Mouse (Mus musculus) A20 (cell line): ENCODE results near the gene Pcgf1.

ENCODE experiments used
- DNase-seq: peaks from one replicate; pipeline ENCODE4 v3.0.0-alpha.2; 2011; ENCODE audit warnings: low read depth, low spot score

Gene Pcgf1

GRCm38 (mm10) chr6:83077630-83078323 is at the start of gene Pcgf1:
Gene Pcgf1, plus strand, starts transcription at chr6:83077869.
- DNase-seq: peak; percentile 32

- no peak for DNase-seq
Measured at GRCm38 (mm10) chr6:83029777-83030176, 47.9 kb upstream of the Pcgf1 start.

GRCm38 (mm10) chr6:83031111-83031510 is 46.6 kb upstream of the Pcgf1 start:
- no peak for DNase-seq

GRCm38 (mm10) chr6:83031921-83032590 is 45.6 kb upstream of the Pcgf1 start:
- no peak for DNase-seq

- peak; percentile 65 for DNase-seq
Measured at GRCm38 (mm10) chr6:83032769-83033191, 44.9 kb upstream of the Pcgf1 start.

- DNase-seq: peak; percentile 75
Measured at GRCm38 (mm10) chr6:83033249-83034185, 44.2 kb upstream of the Pcgf1 start, which contains the start of the genes Dok1 and Loxl3. Gene Dok1, minus strand, starts transcription at chr6:83033471. Gene Loxl3, plus strand, starts transcription at chr6:83034173.

- DNase-seq: no peak
Measured at GRCm38 (mm10) chr6:83034463-83035055, 43.1 kb upstream of the Pcgf1 start.

GRCm38 (mm10) chr6:83037188-83037587 is 40.5 kb upstream of the Pcgf1 start:
- no peak for DNase-seq

- DNase-seq: peak; percentile 85
Measured at GRCm38 (mm10) chr6:83038496-83039012, 39.1 kb upstream of the Pcgf1 start.

GRCm38 (mm10) chr6:83040601-83041000 is 37.1 kb upstream of the Pcgf1 start:
- DNase-seq: no peak

- no peak for DNase-seq
Measured at GRCm38 (mm10) chr6:83043561-83043960, 34.1 kb upstream of the Pcgf1 start.

GRCm38 (mm10) chr6:83043993-83044392 is 33.7 kb upstream of the Pcgf1 start:
- DNase-seq: no peak

GRCm38 (mm10) chr6:83044742-83045141 is 32.9 kb upstream of the Pcgf1 start:
- DNase-seq: peak; percentile 44

GRCm38 (mm10) chr6:83049367-83049766 is 28.3 kb upstream of the Pcgf1 start:
- DNase-seq: no peak

- peak; percentile 58 for DNase-seq
Measured at GRCm38 (mm10) chr6:83053136-83053960, 24.3 kb upstream of the Pcgf1 start.

GRCm38 (mm10) chr6:83054074-83054851 is 23.4 kb upstream of the Pcgf1 start, which contains the start of gene Aup1:
Gene Aup1, plus strand, starts transcription at chr6:83054521.
- DNase-seq: peak; percentile 93

GRCm38 (mm10) chr6:83054871-83055431 is 22.7 kb upstream of the Pcgf1 start, which contains the start of gene Htra2:
Gene Htra2, minus strand, starts transcription at chr6:83055273.
- peak; percentile 39 for DNase-seq

- DNase-seq: no peak
Measured at GRCm38 (mm10) chr6:83057790-83058189, 19.9 kb upstream of the Pcgf1 start, which contains the start of gene Dqx1. Gene Dqx1, plus strand, starts transcription at chr6:83057844.

GRCm38 (mm10) chr6:83058725-83059124 is 18.9 kb upstream of the Pcgf1 start:
- no peak for DNase-seq
